In genomic region chr12:15758866-15759265, GRCm38 (mm10) we compare ENCODE assay signal across 11 mouse cellular contexts. TPM values are rescaled to one million over a fixed set of nuclear protein-coding genes. Genes with fewer than 3 reads are reported as not detected.
A peak's percentile ranks its signal among the peaks of the same experiment; 100 is the strongest.
DNase-seq lines count a peak whose midpoint lies in the region; ATAC-seq lines count a peak whose summit lies in the region.
"Had no signal": no experiment of that assay in that cellular context is flagged by ENCODE, and none has a peak within 500 bp of the region (broad histone marks: within the 10 kb centered on the region; RNA-seq: fewer than 3 reads in every experiment).

No protein-coding gene starts in this region.

- peak; percentile 67 for DNase-seq in Muller cell, postnatal 12 days (ENCODE audit: inconsistent ontology term)
- peak; percentile 3 for DNase-seq in cerebellum, adult 11 months
- DNase-seq in frontal cortex, postnatal 25 days (ENCODE audit: low spot score in 2 of 2): peak; percentile 28 to 42
- peak; percentile 57 to 82 for DNase-seq in left cerebral cortex, adult 9 months (ENCODE audit: low spot score in 2 of 2)
- DNase-seq in spleen, postnatal 36 days (ENCODE audit: low spot score in 2 of 2): no peak
- DNase-seq in ovary, adult 18-20 months (ENCODE audit: low spot score): no peak
- DNase-seq: adrenal gland, adult 2 months; gastrocnemius, adult 2 months; spleen, adult 18-20 months had no signal

- no peak overlapping the region for H3K9ac ChIP-seq in kidney, embryonic 14.5 days (ENCODE audit: low read depth, low read length)

- no peaks in the 10 kb centered on the region for H3K9me3 ChIP-seq in kidney, embryonic 14.5 days (ENCODE audit: control insufficient read depth, low read length)

- no peaks in the 10 kb centered on the region for H3K36me3 ChIP-seq in kidney, embryonic 14.5 days (ENCODE audit: control insufficient read depth, insufficient read depth, low read length)

- no peaks in the 10 kb centered on the region for H3K4me1 ChIP-seq in kidney, embryonic 14.5 days (ENCODE audit: control insufficient read depth, insufficient read depth, low read length)

- H3K4me3 ChIP-seq in kidney, embryonic 14.5 days (ENCODE audit: low read length): no peak overlapping the region
- H3K4me3 ChIP-seq: gastrocnemius, adult 2 months had no signal

- no peak overlapping the region for H3K27ac ChIP-seq in kidney, embryonic 14.5 days (ENCODE audit: low read depth, low read length)
- H3K27ac ChIP-seq: gastrocnemius, adult 2 months had no signal

- no peak for ATAC-seq in kidney, embryonic 14.5 days (ENCODE audit: low FRiP score, low TSS enrichment)
- ATAC-seq in megakaryocyte-erythroid progenitor cell, adult 5-6 weeks (replicated peaks; ENCODE audit: low FRiP score, low TSS enrichment, poor library complexity, severe bottlenecking): no peak

- H3K27me3 ChIP-seq in kidney, embryonic 14.5 days (ENCODE audit: control insufficient read depth, insufficient read depth, low read length): no peaks in the 10 kb centered on the region

- WGBS in kidney, embryonic 14.5 days: 52% methylated on average over 2 of the region's 2 CpGs

- H3K4me2 ChIP-seq in kidney, embryonic 14.5 days (replicated peaks; ENCODE audit: low read depth, low read length): no peak overlapping the region

RNA-seq across cellular contexts. Expression of gene Trib2, which starts 57.9 kb away (rescaled TPM):
- 28.7 and 58.7 TPM in 2 replicates for polyA plus RNA-seq in kidney, embryonic 14.5 days (2014; fragmentation: Nextera tagmentation; extraction: Ambion mirVana)
- 55.7 and 71.0 TPM in 2 replicates for total RNA-seq in megakaryocyte-erythroid progenitor cell, adult 5-6 weeks (2014; fragmentation: Nextera tagmentation)
- 55.4 and 84.4 TPM in 2 replicates for total RNA-seq in megakaryocyte-erythroid progenitor cell, adult 5-6 weeks (2017)

Comparison
In these comparisons a context has a peak if more than half of its experiments do, and no peak if none do; other contexts are left out.
1. DNase-seq: peak in Muller cell, postnatal 12 days (single experiment), cerebellum, adult 11 months (single experiment), frontal cortex, postnatal 25 days (2 of 2) and left cerebral cortex, adult 9 months (2 of 2); none in spleen, postnatal 36 days (0 of 2) and ovary, adult 18-20 months (single experiment).